Mouse (Mus musculus) liver, embryonic 16.5 days (tissue): Measurements from ENCODE around the gene Ldhb. TPM values are rescaled to one million over a fixed set of nuclear protein-coding genes. Genes with fewer than 3 reads are reported as not detected.

ENCODE experiments used
- ATAC-seq: fragments of 200-750 bp; cut with Nextera tagmentation; 2 replicates; pipeline ENCODE4 v1.8.0; 2017; ENCODE audit warnings: low read depth, mild to moderate bottlenecking, moderate number of reproducible peaks, moderate library complexity
- H3K27ac ChIP-seq: fragments of 300-500 bp; sonication (generic); 2 replicates; pipeline ENCODE4 v1.5.1; 2014; ENCODE audit warnings: mild to moderate bottlenecking, low read length
- H3K27me3 ChIP-seq: fragments of 300-500 bp; sonication (generic); 2 replicates; pipeline ENCODE4 v1.6.1; 2014; ENCODE audit warnings: low read depth, low read length, mixed read lengths; ENCODE audit not compliant: control insufficient read depth, insufficient read depth
- H3K36me3 ChIP-seq: fragments of 300-500 bp; sonication (generic); 2 replicates; pipeline ENCODE4 v1.6.1; 2014; ENCODE audit warnings: mild to moderate bottlenecking; ENCODE audit not compliant: control insufficient read depth, insufficient read depth
- H3K4me1 ChIP-seq: fragments of 300-500 bp; sonication (generic); 2 replicates; pipeline ENCODE4 v1.6.1; 2014; ENCODE audit warnings: low read depth, low read length, mixed read lengths; ENCODE audit not compliant: control insufficient read depth
- H3K4me2 ChIP-seq: fragments of 300-500 bp; sonication (generic); 2 replicates; pipeline ENCODE4 v1.6.1; 2014; ENCODE audit warnings: low read depth, low read length, mixed read lengths
- H3K4me3 ChIP-seq: fragments of 300-500 bp; sonication (generic); 2 replicates; pipeline ENCODE4 v1.5.1; 2014; ENCODE audit warnings: low read depth, mild to moderate bottlenecking, low read length
- H3K9ac ChIP-seq: fragments of 300-500 bp; sonication (generic); 2 replicates; pipeline ENCODE4 v1.6.1; 2014; ENCODE audit warnings: low read depth, low read length
- H3K9me3 ChIP-seq: fragments of 300-500 bp; sonication (generic); replicated peaks from 2 replicates; pipeline ENCODE4 v1.6.1; 2016; ENCODE audit warnings: low read length; ENCODE audit not compliant: control insufficient read depth
- WGBS: fragments of 180-500 bp; shearing (Covaris S2); extraction: QIAGEN DNeasy Blood & Tissue Kit; methylation state at CpG from one replicate; pipeline ENCODE4 v1.1.7; 2014; ENCODE audit not compliant: insufficient replicate concordance; 5-methylcytosine and 5-hydroxymethylcytosine counted together
- polyA plus RNA-seq: library from polyadenylated mRNA; unstranded; fragments of >200 nt; fragmentation: Nextera tagmentation; extraction: Ambion mirVana; gene quantifications from 2 replicates; pipeline ENCODE4 v1.2.1, GENCODE M21; 2015

The Ldhb gene
- polyA plus RNA-seq, 1 experiment from 2014 or later: 17.6 TPM

DNA sequence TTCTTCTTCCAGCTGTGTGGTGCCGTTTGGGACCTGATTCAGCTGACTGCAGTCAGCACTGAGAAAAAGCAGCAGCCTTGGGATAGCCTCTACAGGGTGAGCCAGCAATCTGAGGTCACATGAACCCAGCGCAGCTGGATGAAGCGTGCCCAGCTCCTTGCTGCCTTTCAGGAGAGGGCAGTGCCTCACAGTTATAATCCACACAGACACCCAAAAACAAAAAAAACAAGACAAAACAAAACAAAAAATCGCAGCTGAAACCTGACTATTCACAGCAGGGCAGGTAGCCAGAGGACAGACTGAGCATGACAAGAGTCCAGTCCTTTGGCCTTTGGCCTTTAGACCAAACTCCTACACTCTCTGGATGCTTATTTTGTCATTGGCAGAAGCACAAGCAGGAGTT lies 35.0 kb downstream of the Ldhb start, which contains the start of gene Gys2:
Gene Gys2, minus strand, starts transcription at position 309 of the 403 bp plus-strand sequence.
- H3K9ac ChIP-seq: peak within 1 kb of the TSS; percentile 41; the same call in 1 of the 2 replicates
- no peaks in the 10 kb centered on the region for H3K36me3 ChIP-seq
- no peak within 1 kb of the TSS for H3K4me2 ChIP-seq
- ATAC-seq: peak; percentile 61
- H3K4me3 ChIP-seq: peak within 1 kb of the TSS; percentile 54
- H3K9me3 ChIP-seq: no peaks in the 10 kb centered on the region
- peak within 1 kb of the TSS; percentile 70 for H3K27ac ChIP-seq
- WGBS: 51% methylated on average over 4 of the region's 4 CpGs
- no peaks in the 10 kb centered on the region for H3K27me3 ChIP-seq
- peaks cover 4% of the 10 kb centered on the region for H3K4me1 ChIP-seq

DNA sequence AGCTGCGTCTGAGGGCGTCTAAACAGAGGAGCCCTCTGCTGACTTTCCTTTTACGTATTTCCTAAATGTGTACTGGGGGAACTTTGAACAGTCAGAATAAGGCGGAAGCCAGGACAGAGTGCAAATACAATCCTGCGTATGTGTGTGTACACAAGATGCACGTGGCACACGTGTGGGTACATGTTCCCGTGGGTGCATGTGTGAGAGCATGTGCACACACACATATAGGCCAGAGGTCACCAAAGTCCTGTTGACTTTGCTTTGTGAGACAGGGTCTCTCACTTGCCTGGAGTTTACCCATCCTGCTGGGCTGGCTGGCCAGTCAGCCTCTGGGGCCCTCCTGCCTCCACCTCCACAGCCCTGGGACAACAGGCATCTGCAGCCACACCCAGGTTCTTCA lies 36.6 kb downstream of the Ldhb start:
- WGBS: 53% methylated on average over 8 of the region's 8 CpGs
- peak overlapping the region; percentile 63; the same call in 1 of the 2 replicates for H3K27ac ChIP-seq
- H3K9me3 ChIP-seq: no peaks in the 10 kb centered on the region
- peak overlapping the region; percentile 38 for H3K4me2 ChIP-seq
- no peak overlapping the region; the same call in 1 of the 2 replicates for H3K9ac ChIP-seq
- H3K27me3 ChIP-seq: no peaks in the 10 kb centered on the region
- peak; percentile 77 for ATAC-seq
- H3K4me1 ChIP-seq: peaks cover 4% of the 10 kb centered on the region
- no peaks in the 10 kb centered on the region for H3K36me3 ChIP-seq
- peak overlapping the region; percentile 29 for H3K4me3 ChIP-seq

DNA sequence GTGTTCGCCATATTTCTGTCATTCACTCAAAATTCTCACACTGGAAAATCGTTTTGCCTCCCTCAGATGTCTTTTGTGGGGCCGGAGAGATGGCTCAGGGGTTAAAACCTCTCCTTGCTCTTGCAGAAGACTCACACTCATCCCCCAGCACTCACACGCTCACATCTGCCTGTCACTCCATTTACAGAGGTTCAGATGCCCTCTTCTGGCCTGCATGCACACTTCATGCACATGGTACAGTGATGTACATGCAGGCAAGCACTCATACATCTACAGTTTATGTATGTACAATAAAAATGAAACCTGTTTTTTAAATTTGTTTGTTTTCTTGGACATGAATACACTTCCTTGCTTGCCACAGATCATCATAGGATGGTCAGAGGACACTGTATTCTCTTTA lies 38.2 kb downstream of the Ldhb start:
- 29% methylated on average over 4 of the region's 4 CpGs for WGBS
- H3K4me3 ChIP-seq: no peak overlapping the region
- H3K4me2 ChIP-seq: no peak overlapping the region
- no peak for ATAC-seq
- no peak overlapping the region for H3K27ac ChIP-seq
- no peaks in the 10 kb centered on the region for H3K36me3 ChIP-seq
- H3K9me3 ChIP-seq: no peaks in the 10 kb centered on the region
- no peak overlapping the region for H3K9ac ChIP-seq
- peaks cover 4% of the 10 kb centered on the region for H3K4me1 ChIP-seq
- no peaks in the 10 kb centered on the region for H3K27me3 ChIP-seq

DNA sequence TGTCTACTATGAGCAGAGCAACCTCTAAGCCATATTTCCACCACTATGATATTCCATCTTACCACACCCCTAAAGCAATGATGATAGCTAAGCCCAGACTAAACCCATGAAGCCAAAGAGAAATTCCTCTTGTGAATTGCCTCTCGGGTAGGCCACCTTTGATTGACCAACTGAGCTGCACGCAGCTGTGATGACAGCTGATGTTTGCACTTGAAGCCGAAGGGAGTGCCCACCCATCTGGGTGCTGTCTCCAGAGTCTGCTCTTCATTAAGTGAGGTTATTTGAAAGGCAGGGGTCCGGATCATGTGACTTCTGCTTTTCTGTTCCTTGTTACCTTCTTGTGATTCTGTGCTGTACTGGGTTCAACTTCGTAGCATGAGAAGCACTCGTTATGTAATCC lies 45.6 kb downstream of the Ldhb start:
- H3K9me3 ChIP-seq: no peaks in the 10 kb centered on the region
- WGBS: 63% methylated on average over 6 of the region's 6 CpGs
- H3K27ac ChIP-seq: no peak overlapping the region
- no peak overlapping the region for H3K4me3 ChIP-seq
- H3K36me3 ChIP-seq: no peaks in the 10 kb centered on the region
- no peak overlapping the region for H3K4me2 ChIP-seq
- no peak overlapping the region for H3K9ac ChIP-seq
- H3K4me1 ChIP-seq: no peaks in the 10 kb centered on the region; the same call in 1 of the 2 replicates
- H3K27me3 ChIP-seq: no peaks in the 10 kb centered on the region
- ATAC-seq: no peak

DNA sequence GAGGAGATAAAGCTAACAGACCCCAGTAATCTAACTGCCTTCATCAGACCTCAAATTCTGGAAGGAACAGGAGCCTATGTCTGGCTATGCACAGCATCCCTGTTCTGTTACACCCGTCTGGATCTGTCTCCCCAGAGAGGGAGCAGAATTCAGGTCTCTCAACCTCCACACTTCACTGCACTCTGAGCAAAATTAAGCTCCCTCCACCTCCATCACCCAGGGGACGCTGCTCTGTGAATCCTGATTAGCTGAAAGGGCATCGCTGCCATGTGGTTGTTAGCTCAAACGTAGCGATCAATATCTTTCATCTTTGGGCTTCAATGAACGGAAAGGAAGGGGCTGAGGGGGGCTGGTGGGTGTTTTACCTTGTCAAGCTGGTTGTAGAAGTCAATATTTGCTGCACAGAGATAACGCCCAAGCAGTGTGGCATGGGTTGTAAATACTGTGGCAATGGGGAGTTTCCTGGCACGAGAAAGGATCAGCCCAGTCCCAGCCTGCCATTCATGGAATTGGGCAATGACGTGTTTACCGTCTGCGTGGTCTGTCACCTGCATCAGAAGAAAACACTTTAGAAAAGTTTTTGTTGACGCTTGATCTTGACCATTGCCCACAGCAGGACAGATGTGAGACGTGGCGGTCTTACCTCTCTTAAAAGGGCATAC lies 48.6 kb downstream of the Ldhb start:
- no peaks in the 10 kb centered on the region for H3K9me3 ChIP-seq
- H3K4me3 ChIP-seq: no peak overlapping the region
- no peaks in the 10 kb centered on the region for H3K27me3 ChIP-seq
- peak; percentile 54; the same call in 1 of the 2 replicates for ATAC-seq
- no peak overlapping the region for H3K27ac ChIP-seq
- H3K36me3 ChIP-seq: no peaks in the 10 kb centered on the region; the same call in 1 of the 2 replicates
- 53% methylated on average over 14 of the region's 14 CpGs for WGBS
- H3K9ac ChIP-seq: no peak overlapping the region
- H3K4me1 ChIP-seq: no peaks in the 10 kb centered on the region; the same call in 1 of the 2 replicates
- no peak overlapping the region for H3K4me2 ChIP-seq

DNA sequence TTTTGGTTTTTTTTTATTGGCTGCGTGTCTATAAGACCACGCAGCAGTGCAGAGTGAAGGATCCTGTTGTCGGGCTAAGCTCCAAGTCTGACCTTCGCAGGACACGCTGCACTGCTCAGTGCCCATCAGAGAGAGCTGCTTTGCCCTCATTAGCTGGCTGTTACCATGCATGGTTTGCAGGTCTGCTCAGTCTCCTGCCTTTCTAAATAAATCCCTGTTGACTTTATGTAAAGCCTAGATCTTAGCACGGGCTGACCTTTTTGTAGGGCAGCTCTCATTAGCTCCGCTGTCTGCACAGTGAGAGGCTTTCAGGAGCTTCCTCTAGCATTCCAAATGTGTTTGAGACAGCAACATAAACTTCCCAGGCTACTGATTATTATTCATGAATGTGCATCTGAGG lies 49.7 kb downstream of the Ldhb start:
- Histone ChIP-seq H3K27ac (no peak overlapping the region), H3K27me3 (no peaks in the 10 kb centered on the region), H3K4me1 (no peaks in the 10 kb centered on the region; the same call in 1 of the 2 replicates), H3K9ac (no peak overlapping the region), H3K36me3 (no peaks in the 10 kb centered on the region; the same call in 1 of the 2 replicates), H3K4me3 (no peak overlapping the region), H3K4me2 (no peak overlapping the region), H3K9me3 (no peaks in the 10 kb centered on the region)
- 61% methylated on average over 7 of the region's 7 CpGs for WGBS
- ATAC-seq: no peak

DNA sequence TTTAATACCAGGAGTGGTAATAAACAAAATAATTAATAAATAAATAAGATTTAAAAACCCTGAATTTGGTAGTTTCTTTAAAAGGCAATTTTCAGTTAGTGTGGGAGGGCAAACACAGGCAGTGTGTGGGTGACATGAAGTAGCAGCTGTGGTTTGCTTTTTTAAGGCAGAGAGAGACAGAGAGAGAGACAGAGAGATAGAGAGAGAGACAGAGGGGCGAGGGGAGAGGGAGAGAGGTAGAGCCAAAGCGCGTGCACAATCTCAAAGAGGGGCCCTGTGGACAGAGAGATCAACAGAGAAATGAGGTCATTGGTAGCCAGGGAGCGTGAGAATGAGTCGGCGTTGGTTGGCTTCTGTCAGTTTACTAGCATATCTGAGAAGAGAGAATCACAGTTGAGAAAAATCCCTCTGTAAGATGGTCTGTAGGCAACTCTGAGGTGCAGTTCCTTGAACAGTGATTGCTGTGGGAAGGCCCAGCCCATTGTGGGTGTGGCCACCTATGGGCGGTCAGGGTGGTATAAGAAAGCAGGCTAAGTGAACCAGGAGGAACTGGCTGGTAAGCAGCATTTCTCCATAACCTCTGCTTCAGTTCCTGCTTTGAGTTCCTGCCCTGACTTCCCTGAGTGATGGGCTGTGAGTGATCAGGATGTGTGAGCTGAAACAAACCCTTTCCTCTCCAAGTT lies 52.3 kb downstream of the Ldhb start:
- Histone ChIP-seq H3K27me3 (no peaks in the 10 kb centered on the region), H3K4me2 (no peak overlapping the region), H3K4me3 (no peak overlapping the region), H3K9me3 (no peaks in the 10 kb centered on the region), H3K9ac (no peak overlapping the region), H3K36me3 (no peaks in the 10 kb centered on the region; the same call in 1 of the 2 replicates), H3K4me1 (no peaks in the 10 kb centered on the region; the same call in 1 of the 2 replicates), H3K27ac (no peak overlapping the region)
- ATAC-seq: no peak
- 56% methylated on average over 7 of the region's 7 CpGs for WGBS

DNA sequence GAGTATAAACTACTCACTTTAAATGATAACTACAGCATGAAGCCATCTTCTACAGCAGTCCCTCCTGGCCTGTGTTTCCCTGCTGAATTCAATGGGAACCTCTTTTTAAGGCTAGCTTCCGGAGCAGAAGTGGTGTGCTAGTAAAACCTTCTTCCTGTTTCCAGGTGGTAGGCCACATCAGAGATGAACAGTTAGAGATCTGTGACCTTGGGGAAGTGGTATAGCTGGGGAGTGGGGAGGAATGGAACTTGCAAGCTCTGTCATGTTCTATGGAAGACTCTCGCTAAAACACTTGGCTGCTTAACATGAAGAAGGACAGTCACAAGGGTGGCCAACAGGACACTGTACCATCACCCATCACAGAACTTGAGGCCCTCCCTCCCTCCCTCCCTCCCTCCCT lies 54.4 kb downstream of the Ldhb start:
- no peak for ATAC-seq
- Histone ChIP-seq H3K4me1 (no peaks in the 10 kb centered on the region), H3K27ac (no peak overlapping the region), H3K9me3 (no peaks in the 10 kb centered on the region), H3K4me3 (no peak overlapping the region), H3K27me3 (no peaks in the 10 kb centered on the region), H3K36me3 (no peaks in the 10 kb centered on the region; the same call in 1 of the 2 replicates), H3K4me2 (no peak overlapping the region), H3K9ac (no peak overlapping the region)
- 37% methylated on average over 2 of the region's 2 CpGs for WGBS

DNA sequence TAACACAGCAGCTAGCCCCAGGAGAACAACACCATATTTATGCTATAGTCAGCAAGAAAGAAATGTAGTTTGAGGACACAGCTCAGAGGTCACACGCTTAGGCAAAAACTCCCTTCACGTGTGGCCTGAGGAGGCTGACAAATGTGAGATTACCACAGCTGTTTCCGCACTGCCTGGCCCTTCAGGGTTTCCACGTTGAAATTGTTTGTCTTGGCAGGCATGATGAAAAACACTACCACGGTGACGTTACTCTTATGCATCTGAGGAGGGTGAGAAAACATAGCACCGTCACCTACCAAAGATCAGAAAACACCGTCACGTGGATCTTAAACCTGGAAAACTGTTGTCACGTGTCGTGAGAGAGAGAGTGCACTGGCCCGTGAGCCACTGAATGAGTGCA lies 56.4 kb downstream of the Ldhb start:
- no peaks in the 10 kb centered on the region for H3K27me3 ChIP-seq
- no peaks in the 10 kb centered on the region for H3K9me3 ChIP-seq
- H3K36me3 ChIP-seq: no peaks in the 10 kb centered on the region; the same call in 1 of the 2 replicates
- H3K9ac ChIP-seq: no peak overlapping the region
- ATAC-seq: no peak
- H3K4me2 ChIP-seq: no peak overlapping the region
- no peak overlapping the region for H3K4me3 ChIP-seq
- H3K4me1 ChIP-seq: no peaks in the 10 kb centered on the region
- no peak overlapping the region for H3K27ac ChIP-seq
- 66% methylated on average over 12 of the region's 12 CpGs for WGBS
